ENCODE assay signal across 14 mouse cellular contexts in genomic region chr4:140593771-140594505, GRCm38 (mm10).
DNase-seq lines count a peak whose midpoint lies in the region; ATAC-seq and TF ChIP-seq lines count a peak whose summit lies in the region.
"Had no signal": no experiment of that assay in that cellular context is flagged by ENCODE, and none has a peak within 500 bp of the region (broad histone marks: within the 10 kb centered on the region; RNA-seq: fewer than 3 reads in every experiment).

No protein-coding gene starts in this region.

- H3K4me1 ChIP-seq in kidney, adult 2 months (ENCODE audit: control insufficient read depth, insufficient read depth, low read length), result 0 out of 2 replicates have a peak, but pooled peaks cover 5% of the 10 kb centered on the region
- peaks cover 15% of the 10 kb centered on the region; the same call in 1 of the 2 replicates for H3K4me1 ChIP-seq in embryonic facial prominence, embryonic 10.5 days
- H3K4me1 ChIP-seq: limb, embryonic 15.5 days had no signal

- H3K27ac ChIP-seq in kidney, adult 2 months (ENCODE audit: insufficient read depth, low read depth, low read length), result no peak overlapping the region
- 0 out of 2 replicates have a peak overlapping the region, but pooled peaks have one; percentile 54 for H3K27ac ChIP-seq in embryonic facial prominence, embryonic 10.5 days (replicated peaks)
- H3K27ac ChIP-seq: limb, embryonic 15.5 days had no signal

- H3K27me3 ChIP-seq in kidney, adult 2 months (replicated peaks; ENCODE audit: control insufficient read depth, insufficient read depth, low read length), result no peaks in the 10 kb centered on the region
- no peaks in the 10 kb centered on the region for H3K27me3 ChIP-seq in embryonic facial prominence, embryonic 10.5 days (replicated peaks; ENCODE audit: low read depth, poor library complexity, severe bottlenecking)
- H3K27me3 ChIP-seq: limb, embryonic 15.5 days had no signal

- 72% methylated on average over 14 of the region's 14 CpGs for WGBS in kidney, adult 2 months
- 91% methylated on average over 14 of the region's 14 CpGs for WGBS in embryonic facial prominence, embryonic 10.5 days

- TF ChIP-seq POLR2A in kidney, adult 2 months (IDR thresholded peaks at IDR 0.05; ENCODE audit: low read depth, low read length), result no peak

- no peak overlapping the region for H3K4me3 ChIP-seq in kidney, adult 2 months (ENCODE audit: insufficient read depth, low read depth, low read length)
- no peak overlapping the region for H3K4me3 ChIP-seq in embryonic facial prominence, embryonic 10.5 days
- H3K4me3 ChIP-seq: limb, embryonic 15.5 days had no signal

- no peak for ATAC-seq in frontal cortex, adult (ENCODE audit: low TSS enrichment)
- ATAC-seq: intestine, embryonic 16.5 days had no signal

- TF ChIP-seq CTCF in kidney, adult 2 months (conservative IDR thresholded peaks at IDR 0.05; ENCODE audit: insufficient read depth, insufficient read length, low read depth, low read length), result no peak

- peak; percentile 60 for DNase-seq in kidney, adult 2 months
- no peak for DNase-seq in kidney, adult 11 months
- DNase-seq in NIH3T3 (ENCODE audit: low read depth), result peak; percentile 57
- no peak for DNase-seq in embryonic facial prominence, embryonic 10.5 days (ENCODE audit: low spot score)
- DNase-seq in kidney, postnatal 36 days, result peak; percentile 46 to 48
- DNase-seq in right cerebral cortex, postnatal 36 days (ENCODE audit: low spot score in 2 of 2), result no peak
- DNase-seq: adrenal gland, postnatal 36 days; cerebellum, adult 11 months; embryo, embryonic 11 days; heart, adult 11 months; lung, embryonic 14.5 days had no signal

- peaks cover 8% of the 10 kb centered on the region; the same call in 1 of the 2 replicates for H3K9me3 ChIP-seq in embryonic facial prominence, embryonic 10.5 days

- H3K36me3 ChIP-seq in kidney, adult 2 months (ENCODE audit: control insufficient read depth, insufficient read depth, low read length), result no peaks in the 10 kb centered on the region
- H3K36me3 ChIP-seq in embryonic facial prominence, embryonic 10.5 days (replicated peaks), result peaks cover 78% of the 10 kb centered on the region

Comparison
In these comparisons a context has a peak if more than half of its experiments do, and no peak if none do; other contexts are left out.
1. DNase-seq: peak in kidney, adult 2 months (single experiment), NIH3T3 (single experiment) and kidney, postnatal 36 days (2 of 2); none in kidney, adult 11 months (single experiment), embryonic facial prominence, embryonic 10.5 days (single experiment) and right cerebral cortex, postnatal 36 days (0 of 2).